ENCODE assay signal across 8 mouse cellular contexts in genomic region chr12:72843555-72843954, GRCm38 (mm10).
DNase-seq lines count a peak whose midpoint lies in the region; ATAC-seq and TF ChIP-seq lines count a peak whose summit lies in the region.

No protein-coding gene starts in this region.

- DNase-seq in heart, postnatal 4 days = no peak
- no peak for DNase-seq in testis, postnatal 14 days (ENCODE audit: low spot score)
- no peak for DNase-seq in cerebellum, adult 8-10 months
- DNase-seq in spleen, postnatal 4 days (ENCODE audit: low spot score in 2 of 2) = no peak
- DNase-seq in cerebellum, postnatal 10 days = no peak

- H3K9ac ChIP-seq in heart, embryonic 12.5 days = no peak overlapping the region
- no peak overlapping the region for H3K9ac ChIP-seq in limb, embryonic 15.5 days

- no peaks in the 10 kb centered on the region; the same call in 1 of the 2 replicates for H3K9me3 ChIP-seq in heart, embryonic 12.5 days (replicated peaks)
- H3K9me3 ChIP-seq in limb, embryonic 15.5 days = no peaks in the 10 kb centered on the region

- WGBS in heart, embryonic 12.5 days = 81% methylated on average over 4 of the region's 4 CpGs
- 51% methylated on average over 4 of the region's 4 CpGs for WGBS in limb, embryonic 15.5 days

- H3K36me3 ChIP-seq in heart, embryonic 12.5 days = no peaks in the 10 kb centered on the region
- H3K36me3 ChIP-seq in testis, adult 2 months (ENCODE audit: control insufficient read depth, insufficient read depth, low read length) = no peaks in the 10 kb centered on the region
- no peaks in the 10 kb centered on the region for H3K36me3 ChIP-seq in limb, embryonic 15.5 days

- H3K4me2 ChIP-seq in heart, embryonic 12.5 days = peak overlapping the region; percentile 59; the same call in 1 of the 2 replicates
- H3K4me2 ChIP-seq in limb, embryonic 15.5 days = peak overlapping the region; percentile 40; the same call in 1 of the 2 replicates

- TF ChIP-seq CTCF in testis, adult 2 months (IDR thresholded peaks at IDR 0.05; ENCODE audit: control insufficient read depth, insufficient read depth, insufficient replicate concordance, low read depth, low read length) = no peak

- no peak overlapping the region for H3K27ac ChIP-seq in heart, embryonic 12.5 days (ENCODE audit: poor library complexity, severe bottlenecking)
- peak overlapping the region; percentile 59; the same call in 1 of the 2 replicates for H3K27ac ChIP-seq in testis, adult 2 months (ENCODE audit: control insufficient read depth, insufficient read depth, low read depth, low read length)
- no peak overlapping the region for H3K27ac ChIP-seq in limb, embryonic 15.5 days

- H3K27me3 ChIP-seq in heart, embryonic 12.5 days (replicated peaks) = peaks cover 26% of the 10 kb centered on the region
- H3K27me3 ChIP-seq in testis, adult 2 months (ENCODE audit: control insufficient read depth, insufficient read depth, low read length) = no peaks in the 10 kb centered on the region
- H3K27me3 ChIP-seq in limb, embryonic 15.5 days = peaks cover 25% of the 10 kb centered on the region

- TF ChIP-seq POLR2A in testis, adult 2 months (IDR thresholded peaks at IDR 0.05; ENCODE audit: control insufficient read depth, low read depth, low read length) = no peak

- ATAC-seq in heart, embryonic 12.5 days (ENCODE audit: insufficient number of reproducible peaks, low FRiP score) = no peak
- ATAC-seq in limb, embryonic 15.5 days (ENCODE audit: insufficient number of reproducible peaks, low FRiP score, low TSS enrichment, low read depth) = no peak

- H3K4me1 ChIP-seq in heart, embryonic 12.5 days (replicated peaks) = peaks cover 6% of the 10 kb centered on the region
- peaks cover 14% of the 10 kb centered on the region for H3K4me1 ChIP-seq in testis, adult 2 months (ENCODE audit: control insufficient read depth, insufficient read depth, low read length)
- H3K4me1 ChIP-seq in limb, embryonic 15.5 days = peaks cover 7% of the 10 kb centered on the region; the same call in 1 of the 2 replicates

- no peak overlapping the region for H3K4me3 ChIP-seq in heart, embryonic 12.5 days
- H3K4me3 ChIP-seq in testis, adult 2 months (ENCODE audit: control insufficient read depth, low read depth, low read length) = peak overlapping the region; percentile 69; the same call in 1 of the 2 replicates
- no peak overlapping the region for H3K4me3 ChIP-seq in limb, embryonic 15.5 days
